Mouse (Mus musculus): ENCODE measurements around the gene Gpr157. TPM values are rescaled to one million over a fixed set of nuclear protein-coding genes. Genes with fewer than 3 reads are reported as not detected.

Gpr157 gene
- polyA plus RNA-seq, 1 experiment from 2014 or later, result 0.62 TPM

- Histone ChIP-seq H3K9me3 (replicated peaks) (no peaks in the 10 kb centered on the region), H3K27ac (replicated peaks) (peak overlapping the region; percentile 42; the same call in 1 of the 2 replicates), H3K27me3 (ENCODE audit: low read depth, poor library complexity, severe bottlenecking) (peaks cover 16% of the 10 kb centered on the region; the same call in 1 of the 2 replicates), H3K4me3 (peak overlapping the region; percentile 39), H3K4me1 (peaks cover 48% of the 10 kb centered on the region), H3K36me3 (no peaks in the 10 kb centered on the region)
- peak; percentile 56 for DNase-seq (ENCODE audit: low spot score)
- 37% methylated on average over 9 of the region's 9 CpGs for whole genome bisulfite sequencing
Observed at GRCm38 (mm10) chr4:150138084-150138543, 50.9 kb downstream of the Gpr157 start.

GRCm38 (mm10) chr4:150139090-150139489 lies 51.9 kb downstream of the Gpr157 start:
- no peaks in the 10 kb centered on the region for H3K9me3 ChIP-seq (replicated peaks)
- peaks cover 39% of the 10 kb centered on the region for H3K4me1 ChIP-seq
- no peaks in the 10 kb centered on the region for H3K36me3 ChIP-seq
- DNase-seq (ENCODE audit: low spot score), result no peak
- H3K27me3 ChIP-seq (ENCODE audit: low read depth, poor library complexity, severe bottlenecking), result peaks cover 9% of the 10 kb centered on the region; the same call in 1 of the 2 replicates
- H3K27ac ChIP-seq (replicated peaks), result no peak overlapping the region
- H3K4me3 ChIP-seq, result no peak overlapping the region
- WGBS, result 75% methylated on average over 13 of the region's 13 CpGs

GRCm38 (mm10) chr4:150140346-150140745 lies 53.2 kb downstream of the Gpr157 start:
- Histone ChIP-seq H3K36me3 (no peaks in the 10 kb centered on the region), H3K4me3 (no peak overlapping the region), H3K4me1 (peaks cover 35% of the 10 kb centered on the region), H3K9me3 (replicated peaks) (no peaks in the 10 kb centered on the region), H3K27me3 (ENCODE audit: low read depth, poor library complexity, severe bottlenecking) (peaks cover 7% of the 10 kb centered on the region; the same call in 1 of the 2 replicates), H3K27ac (replicated peaks) (no peak overlapping the region)
- no peak for DNase-seq (ENCODE audit: low spot score)
- WGBS, result 82% methylated on average over 7 of the region's 7 CpGs

GRCm38 (mm10) chr4:150144242-150144641 lies 57.1 kb downstream of the Gpr157 start:
- no peak for DNase-seq (ENCODE audit: low spot score)
- Histone ChIP-seq H3K9me3 (replicated peaks) (0 out of 2 replicates have a peak, but pooled peaks cover 15% of the 10 kb centered on the region), H3K27me3 (ENCODE audit: low read depth, poor library complexity, severe bottlenecking) (0 out of 2 replicates have a peak, but pooled peaks cover 5% of the 10 kb centered on the region), H3K27ac (replicated peaks) (no peak overlapping the region), H3K36me3 (no peaks in the 10 kb centered on the region), H3K4me3 (peak overlapping the region; percentile 27), H3K4me1 (peaks cover 11% of the 10 kb centered on the region; the same call in 1 of the 2 replicates)
- 21% methylated on average over 12 of the region's 12 CpGs for WGBS

- H3K27me3 ChIP-seq (ENCODE audit: low read depth, poor library complexity, severe bottlenecking), result no peaks in the 10 kb centered on the region
- H3K9me3 ChIP-seq (replicated peaks), result 0 out of 2 replicates have a peak, but pooled peaks cover 18% of the 10 kb centered on the region
- WGBS, result 86% methylated on average over 4 of the region's 4 CpGs
- no peaks in the 10 kb centered on the region for H3K4me1 ChIP-seq
- no peak for DNase-seq (ENCODE audit: low spot score)
- H3K36me3 ChIP-seq, result no peaks in the 10 kb centered on the region
- H3K27ac ChIP-seq (replicated peaks), result no peak overlapping the region
- no peak overlapping the region for H3K4me3 ChIP-seq
Observed at GRCm38 (mm10) chr4:150146286-150146685, 59.1 kb downstream of the Gpr157 start.

GRCm38 (mm10) chr4:150151045-150151444 lies 63.9 kb downstream of the Gpr157 start:
- WGBS, result 82% methylated on average over 7 of the region's 7 CpGs
- no peaks in the 10 kb centered on the region for H3K27me3 ChIP-seq (ENCODE audit: low read depth, poor library complexity, severe bottlenecking)
- H3K9me3 ChIP-seq (replicated peaks), result 0 out of 2 replicates have a peak, but pooled peaks cover 20% of the 10 kb centered on the region
- no peak for DNase-seq (ENCODE audit: low spot score)
- no peak overlapping the region for H3K4me3 ChIP-seq
- H3K27ac ChIP-seq (replicated peaks), result no peak overlapping the region
- no peaks in the 10 kb centered on the region for H3K36me3 ChIP-seq
- H3K4me1 ChIP-seq, result no peaks in the 10 kb centered on the region

GRCm38 (mm10) chr4:150152483-150152882 lies 65.3 kb downstream of the Gpr157 start:
- no peak for DNase-seq (ENCODE audit: low spot score)
- Histone ChIP-seq H3K9me3 (replicated peaks) (0 out of 2 replicates have a peak, but pooled peaks cover 20% of the 10 kb centered on the region), H3K27ac (replicated peaks) (no peak overlapping the region), H3K27me3 (ENCODE audit: low read depth, poor library complexity, severe bottlenecking) (no peaks in the 10 kb centered on the region), H3K36me3 (no peaks in the 10 kb centered on the region), H3K4me1 (no peaks in the 10 kb centered on the region), H3K4me3 (no peak overlapping the region)
- 84% methylated on average over 8 of the region's 8 CpGs for WGBS

- no peaks in the 10 kb centered on the region for H3K36me3 ChIP-seq
- H3K27ac ChIP-seq (replicated peaks), result no peak overlapping the region
- DNase-seq (ENCODE audit: low spot score), result no peak
- H3K27me3 ChIP-seq (ENCODE audit: low read depth, poor library complexity, severe bottlenecking), result no peaks in the 10 kb centered on the region
- peaks cover 8% of the 10 kb centered on the region; the same call in 1 of the 2 replicates for H3K4me1 ChIP-seq
- H3K9me3 ChIP-seq (replicated peaks), result 0 out of 2 replicates have a peak, but pooled peaks cover 6% of the 10 kb centered on the region
- no peak overlapping the region for H3K4me3 ChIP-seq
- WGBS, result 92% methylated on average over 4 of the region's 4 CpGs
Observed at GRCm38 (mm10) chr4:150155301-150155700, 68.1 kb downstream of the Gpr157 start.

MicroRNAs within 50 kb of the gene (microRNA counts, 519-probe panel; counts per million panel counts)
- microRNA mmu-miR-34a, result not detected

Small RNA genes within 50 kb of the gene (microRNA-seq; reads per million reads assigned to microRNA genes)
- gene Mir34a, result 114 reads per million, percentile 53 among the genes with 10 or more reads in this experiment

Other genes starting within 250 kb of the Gpr157 start
- gene Spsb1, start 132.3 kb upstream of the Gpr157 start, polyA plus RNA-seq (2016; fragmentation: Nextera tagmentation; extraction: Ambion mirVana), result 8.3 and 8.7 TPM in 2 replicates
- 3.7 and 4.0 TPM in 2 replicates for gene H6pd, start 78.3 kb upstream of the Gpr157 start, polyA plus RNA-seq (2016; fragmentation: Nextera tagmentation; extraction: Ambion mirVana)
- gene Slc2a5, start 31.9 kb downstream of the Gpr157 start, polyA plus RNA-seq (2016; fragmentation: Nextera tagmentation; extraction: Ambion mirVana), result 1.3 and 1.8 TPM in 2 replicates
- not detected in 2 replicates for gene Slc2a7, start 61.6 kb downstream of the Gpr157 start, polyA plus RNA-seq (2016; fragmentation: Nextera tagmentation; extraction: Ambion mirVana)
- gene Car6, start 114.0 kb downstream of the Gpr157 start, polyA plus RNA-seq (2016; fragmentation: Nextera tagmentation; extraction: Ambion mirVana), result 0.12 TPM in 1 of 2 replicates, not detected in the other
- 2,531 and 3,331 TPM in 2 replicates for gene Eno1, start 149.4 kb downstream of the Gpr157 start, polyA plus RNA-seq (2016; fragmentation: Nextera tagmentation; extraction: Ambion mirVana)
- gene Rere, start 194.3 kb downstream of the Gpr157 start, polyA plus RNA-seq (2016; fragmentation: Nextera tagmentation; extraction: Ambion mirVana), result 24.5 and 30.7 TPM in 2 replicates